In the genomic region with DNA sequence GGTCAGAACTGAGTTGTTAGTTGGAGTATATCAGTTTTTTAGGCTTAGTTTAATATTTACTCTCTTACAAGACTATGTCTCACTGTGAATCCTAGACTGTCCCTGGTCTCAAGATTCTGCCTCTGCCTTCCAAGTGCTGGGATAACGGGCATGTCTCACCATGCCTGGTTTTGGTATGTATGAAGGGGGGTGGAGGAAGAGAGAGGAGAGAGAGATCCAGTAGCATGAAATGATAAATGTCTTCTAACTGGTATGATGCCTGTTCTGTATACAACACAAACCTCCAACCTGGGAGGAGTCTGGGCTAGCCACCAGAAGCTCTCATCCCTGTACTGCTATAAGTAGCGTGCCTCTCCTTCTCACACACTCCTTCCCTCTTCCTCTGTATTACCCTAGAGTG, we compare ENCODE assay signal across 25 mouse cellular contexts.
"Had no signal": no experiment of that assay in that cellular context is flagged by ENCODE, and none has a peak within 500 bp of the region (broad histone marks: within the 10 kb centered on the region; RNA-seq: fewer than 3 reads in every experiment).

No protein-coding gene starts in this region.

- DNase-seq: kidney, adult 8-10 months; kidney, postnatal 10 days; kidney, postnatal 36 days; layer of hippocampus, postnatal 36 days; left cerebral cortex, postnatal 4 days; liver; lung, adult 18-20 months; lung, postnatal 10 days; lung, postnatal 36 days; retina, postnatal 1 day; right cerebral cortex, postnatal 25 days; thymus, adult 18-20 months; thymus, postnatal 4 days had no signal

- H3K4me3 ChIP-seq: kidney, embryonic 15.5 days; left cerebral cortex, adult 2 months; limb, embryonic 13.5 days; liver, embryonic 12.5 days; liver, embryonic 15.5 days; lung, embryonic 15.5 days; megakaryocyte, embryonic 14.5 days; midbrain, embryonic 10.5 days; midbrain, embryonic 13.5 days; myocyte; neural tube, embryonic 13.5 days had no signal

- H3K4me2 ChIP-seq: kidney, embryonic 15.5 days; limb, embryonic 13.5 days; liver, embryonic 12.5 days; liver, embryonic 15.5 days; lung, embryonic 15.5 days; midbrain, embryonic 13.5 days; neural tube, embryonic 13.5 days had no signal

- H3K4me1 ChIP-seq: kidney, embryonic 15.5 days; limb, embryonic 13.5 days; liver, embryonic 15.5 days; lung, embryonic 15.5 days; neural tube, embryonic 13.5 days had no signal

- H3K27ac ChIP-seq: kidney, embryonic 15.5 days; left cerebral cortex, adult 2 months; liver, embryonic 12.5 days; liver, embryonic 15.5 days; lung, embryonic 15.5 days; midbrain, embryonic 10.5 days; midbrain, embryonic 13.5 days; neural tube, embryonic 13.5 days had no signal

- ATAC-seq: liver, embryonic 12.5 days; midbrain, embryonic 13.5 days; midbrain, embryonic 16.5 days had no signal

- H3K9ac ChIP-seq: kidney, embryonic 15.5 days; limb, embryonic 13.5 days; liver, embryonic 12.5 days; liver, embryonic 15.5 days; lung, embryonic 15.5 days; midbrain, embryonic 13.5 days; neural tube, embryonic 13.5 days had no signal

- H3K9me3 ChIP-seq: kidney, embryonic 15.5 days; limb, embryonic 13.5 days; liver, embryonic 12.5 days; liver, embryonic 15.5 days; lung, embryonic 15.5 days; megakaryocyte, embryonic 14.5 days; midbrain, embryonic 10.5 days; midbrain, embryonic 13.5 days; neural tube, embryonic 13.5 days had no signal

- H3K27me3 ChIP-seq: kidney, embryonic 15.5 days; limb, embryonic 13.5 days; liver, embryonic 12.5 days; liver, embryonic 15.5 days; lung, embryonic 15.5 days; megakaryocyte, embryonic 14.5 days; midbrain, embryonic 13.5 days; neural tube, embryonic 13.5 days had no signal
